Mouse (Mus musculus): Measurements from ENCODE around the gene Olfr1113.
"Not testable (repeated sequence)": the region's sequence is repeated elsewhere in the genome, so short reads cannot be mapped to it uniquely, and the experiment has no call there.

The Olfr1113 gene

DNA sequence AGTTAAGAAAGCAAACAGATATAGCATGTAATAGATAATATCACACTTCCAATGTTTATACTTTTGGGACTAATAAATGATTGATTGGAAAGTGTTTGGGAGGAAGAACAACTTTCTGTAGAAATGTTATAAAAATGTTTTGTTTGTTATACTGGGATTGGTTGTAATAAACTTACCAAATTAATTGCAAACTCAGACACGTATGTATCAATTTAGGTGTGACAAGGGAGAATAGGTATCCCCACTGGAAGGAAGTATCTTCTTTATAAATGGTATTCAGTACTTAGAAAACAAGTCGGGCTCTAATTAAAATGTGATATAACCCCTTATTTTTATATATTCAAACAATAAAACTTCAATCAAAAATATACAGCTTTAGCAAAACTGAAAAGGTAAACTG, at the start of gene Olfr1113:
Gene Olfr1113, plus strand, starts transcription at position 301 of the 400 bp plus-strand sequence.
- in situ Hi-C loops (cut with MboI; ENCODE audit: unreplicated experiment in 2 of 2) = no loop called here

DNA sequence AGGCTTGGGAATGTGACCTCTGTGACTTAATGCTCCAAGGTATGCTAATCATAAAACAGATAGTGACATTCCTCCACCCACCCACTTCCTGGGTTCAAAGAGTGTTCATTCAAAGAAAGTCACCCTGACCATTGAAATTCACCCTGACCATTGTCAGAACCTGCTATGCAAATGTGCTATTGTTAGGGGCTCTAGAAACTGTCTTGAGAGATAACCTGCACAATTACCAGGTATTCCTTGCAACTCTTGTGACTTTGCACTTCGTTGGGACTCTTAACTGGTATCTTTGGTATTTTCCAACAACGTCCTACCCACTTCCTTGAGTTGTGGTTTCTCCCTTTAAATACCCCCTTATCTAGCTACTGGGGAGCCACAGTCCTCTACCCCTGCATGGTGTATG, 41.0 kb upstream of the Olfr1113 start:
- in situ Hi-C loops (cut with MboI; ENCODE audit: unreplicated experiment in 2 of 2) = not testable (repeated sequence)

DNA sequence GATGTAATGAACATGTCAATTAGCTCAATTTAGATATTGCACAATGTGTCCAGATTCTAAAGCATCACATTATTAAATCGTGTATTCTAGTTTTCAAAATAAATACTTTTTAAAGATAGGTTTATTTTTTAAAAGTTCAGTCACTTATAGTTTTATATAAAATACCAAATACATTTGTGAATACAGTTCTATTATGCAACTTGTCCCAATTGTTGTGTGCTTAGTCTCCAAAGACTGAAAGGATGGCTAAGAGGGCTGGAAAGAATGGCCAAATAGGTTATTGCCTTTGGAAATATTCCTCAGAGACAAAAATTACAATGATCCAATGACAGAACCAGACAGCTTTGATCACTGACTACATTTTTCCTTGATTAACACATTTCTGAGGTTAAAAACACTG, 21.3 kb upstream of the Olfr1113 start, which contains the start of gene Olfr1112:
Gene Olfr1112, plus strand, starts transcription at position 301 of the 400 bp plus-strand sequence.
- in situ Hi-C loops (cut with MboI; ENCODE audit: unreplicated experiment in 2 of 2) = no loop called here

DNA sequence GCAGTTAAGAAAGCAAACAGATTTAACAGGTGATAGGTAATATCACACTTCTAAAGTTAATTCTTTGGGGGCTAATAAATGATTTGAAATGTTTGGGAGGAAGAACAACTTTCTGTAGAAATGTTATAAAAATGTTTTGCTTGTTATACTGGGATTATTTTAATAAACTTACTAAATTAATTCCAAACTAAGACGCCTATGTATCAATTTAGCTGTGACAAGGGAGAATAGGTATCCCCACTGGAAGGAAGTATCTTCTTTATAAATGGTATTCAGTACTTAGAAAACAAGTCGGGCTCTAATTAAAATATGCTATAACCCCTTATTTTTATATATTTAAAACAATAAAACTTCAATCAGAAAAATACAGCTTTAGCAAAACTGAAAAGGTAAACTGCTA, 38.9 kb downstream of the Olfr1113 start, which contains the start of gene Olfr1115:
Gene Olfr1115, plus strand, starts transcription at position 301 of the 400 bp plus-strand sequence.
- in situ Hi-C loops (cut with MboI; ENCODE audit: unreplicated experiment in 2 of 2) = no loop called here

Measured in v-Abl transformed pro-B cells (cell line).